Mouse (Mus musculus) ES-Bruce4 (cell line): Measurements from ENCODE around the gene Col8a2.

Experiments used
- CTCF ChIP-seq: IDR thresholded peaks from one replicate; pipeline ENCODE4 v1.8.1; 2011; ENCODE audit warnings: low read depth, low read length
- EP300 ChIP-seq: IDR thresholded peaks from 2 replicates; pipeline ENCODE4 v1.6.1; 2011; ENCODE audit warnings: low read depth, low read length; ENCODE audit not compliant: insufficient read depth

GRCm38 (mm10) chr4:126306058-126306457, 19.5 kb downstream of the Col8a2 start:
- peak; percentile 25 for TF ChIP-seq CTCF
- TF ChIP-seq EP300 = no peak
